Mouse (Mus musculus): ENCODE results near the gene Pcca.

Pcca gene

DNA sequence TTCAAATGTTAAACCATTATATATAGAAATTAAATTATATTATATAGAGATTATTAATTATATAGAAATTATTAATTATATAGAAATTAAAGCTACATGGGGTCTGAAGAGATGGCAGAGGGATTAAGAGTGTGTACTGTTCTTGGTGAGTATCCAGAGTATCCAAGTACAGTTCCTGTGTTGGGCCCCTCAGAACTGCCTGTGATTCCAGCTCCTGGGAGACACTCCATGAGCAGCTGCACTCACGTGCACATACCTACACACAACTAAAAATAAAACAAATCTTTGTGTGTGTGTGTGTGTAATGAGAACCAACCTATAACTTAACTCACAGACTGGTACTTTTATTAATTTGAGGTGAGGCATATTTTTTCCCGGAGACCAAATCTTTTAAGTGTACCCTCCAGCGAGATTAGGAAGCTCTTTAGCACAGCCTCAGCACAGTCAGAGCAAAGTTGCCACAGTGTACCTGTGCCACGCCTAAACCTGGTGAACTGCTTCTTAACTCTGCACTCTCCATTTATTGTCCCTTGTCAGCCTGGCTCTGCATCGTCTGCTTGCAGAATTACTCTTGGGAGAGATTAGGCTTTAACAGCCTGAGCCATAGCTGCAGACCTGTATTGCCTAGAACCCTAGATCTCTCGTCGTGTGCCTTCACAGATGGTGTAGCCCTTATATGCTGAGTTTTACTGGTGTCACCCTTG is 301.5 kb downstream of the Pcca start:
- no peak for DNase-seq (ENCODE audit: low spot score in 2 of 2)

DNA sequence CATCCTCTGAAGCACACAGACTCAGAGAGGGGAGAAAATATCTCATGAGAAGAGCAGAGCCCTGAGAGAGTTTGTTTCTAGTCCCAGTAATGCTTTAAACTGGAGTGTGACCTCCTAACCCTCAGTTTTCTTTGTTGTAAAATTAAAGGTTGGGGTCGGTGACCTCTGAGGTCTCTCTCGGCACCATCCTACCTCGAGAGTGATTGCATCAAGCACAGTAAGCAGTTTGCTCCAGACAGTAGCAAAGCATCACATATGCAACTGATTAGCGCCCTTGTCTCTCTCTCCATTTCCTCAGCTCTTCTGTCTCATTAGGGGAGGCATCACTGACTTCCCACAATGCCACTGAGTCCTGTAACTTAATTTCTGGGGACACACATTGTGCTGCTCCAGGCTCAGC is 302.1 kb downstream of the Pcca start:
- no peak for DNase-seq (ENCODE audit: low spot score in 2 of 2)

DNA sequence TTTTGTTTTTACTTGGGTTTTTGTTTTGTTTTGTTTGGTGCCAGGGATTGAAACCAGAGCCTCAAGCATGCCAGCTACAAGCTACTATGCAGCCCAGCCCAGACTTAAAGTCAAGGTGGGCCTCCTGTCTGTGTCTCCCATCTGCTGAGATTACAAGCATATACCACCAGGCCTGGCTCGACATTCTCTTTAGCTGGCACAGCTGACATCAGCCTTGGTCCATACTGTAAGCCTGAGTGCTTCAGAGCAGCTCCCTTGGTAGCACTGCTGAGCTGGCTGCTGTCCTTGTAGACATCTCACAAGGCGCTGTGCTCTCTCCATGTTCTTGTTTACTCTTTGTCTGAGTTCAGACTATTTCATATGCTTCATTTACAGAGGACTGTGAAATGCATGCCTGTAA is 302.9 kb downstream of the Pcca start:
- DNase-seq (ENCODE audit: low spot score in 2 of 2), result no peak

DNA sequence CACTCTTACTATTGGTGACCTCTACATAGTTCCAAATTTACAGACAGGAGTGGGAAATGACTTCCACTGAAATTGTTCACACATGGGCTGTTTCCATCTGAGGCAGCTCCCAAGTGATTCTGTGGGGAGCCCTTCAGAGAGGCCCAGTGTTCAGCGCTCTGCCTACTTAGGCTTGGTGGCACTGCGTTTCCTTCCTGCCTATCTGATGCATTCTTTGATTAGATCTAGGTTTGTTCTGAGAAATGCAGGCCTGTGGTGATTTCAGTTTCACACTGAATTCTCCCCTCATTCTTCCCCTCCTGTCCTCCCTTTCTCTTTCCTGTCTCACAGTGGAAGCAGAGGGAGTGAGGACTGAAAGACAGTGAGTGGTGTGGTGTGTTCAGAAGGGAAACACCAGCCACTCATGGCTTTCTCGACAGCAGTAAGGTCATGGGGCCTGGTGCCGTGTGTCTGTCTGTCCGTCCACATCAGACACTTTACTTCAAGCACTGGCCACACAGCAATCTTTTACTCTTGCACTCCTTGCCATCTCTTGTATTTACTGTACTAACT is 318.5 kb downstream of the Pcca start:
- no peak for DNase-seq (ENCODE audit: low spot score in 2 of 2)

DNA sequence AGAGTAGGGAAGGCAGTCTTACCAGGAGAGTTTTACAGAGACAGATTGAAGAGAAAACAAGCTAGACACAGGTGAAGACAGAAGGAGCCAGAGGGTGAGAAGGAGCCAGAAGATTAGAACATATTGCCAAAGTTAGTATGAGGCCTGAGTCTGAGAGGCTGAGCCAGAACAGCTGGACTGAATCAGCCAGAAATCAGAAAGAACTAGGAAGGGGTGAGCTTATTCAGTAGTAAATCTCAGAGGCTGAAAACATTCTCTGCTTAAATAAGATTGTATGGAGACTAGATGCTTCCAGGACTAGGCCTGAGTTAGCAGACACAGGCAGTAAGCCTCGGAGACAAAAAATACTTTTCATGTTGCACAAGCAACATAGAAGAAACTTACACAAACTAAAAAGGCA is 325.7 kb downstream of the Pcca start:
- no peak for DNase-seq (ENCODE audit: low spot score in 2 of 2)

DNA sequence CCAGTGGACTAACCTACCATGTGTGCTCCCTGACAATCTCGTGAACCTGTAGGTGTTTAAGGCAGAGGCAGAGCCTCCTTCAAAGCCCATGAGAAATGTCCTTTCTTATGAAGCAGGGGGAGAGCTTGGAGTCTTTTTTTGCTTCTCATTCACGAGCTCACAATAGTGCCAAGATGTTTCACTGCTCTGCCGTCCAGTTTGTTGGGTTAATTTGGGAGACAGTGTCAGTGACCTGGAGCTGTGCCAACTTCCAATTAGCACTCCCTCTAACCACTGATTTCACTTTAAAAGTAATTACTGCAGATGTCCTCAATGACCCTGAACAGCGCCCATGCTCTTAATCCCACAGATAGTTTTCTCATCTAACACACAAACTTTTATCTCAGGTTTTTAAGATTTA is 328.5 kb downstream of the Pcca start:
- DNase-seq (ENCODE audit: low spot score in 2 of 2), result no peak

DNA sequence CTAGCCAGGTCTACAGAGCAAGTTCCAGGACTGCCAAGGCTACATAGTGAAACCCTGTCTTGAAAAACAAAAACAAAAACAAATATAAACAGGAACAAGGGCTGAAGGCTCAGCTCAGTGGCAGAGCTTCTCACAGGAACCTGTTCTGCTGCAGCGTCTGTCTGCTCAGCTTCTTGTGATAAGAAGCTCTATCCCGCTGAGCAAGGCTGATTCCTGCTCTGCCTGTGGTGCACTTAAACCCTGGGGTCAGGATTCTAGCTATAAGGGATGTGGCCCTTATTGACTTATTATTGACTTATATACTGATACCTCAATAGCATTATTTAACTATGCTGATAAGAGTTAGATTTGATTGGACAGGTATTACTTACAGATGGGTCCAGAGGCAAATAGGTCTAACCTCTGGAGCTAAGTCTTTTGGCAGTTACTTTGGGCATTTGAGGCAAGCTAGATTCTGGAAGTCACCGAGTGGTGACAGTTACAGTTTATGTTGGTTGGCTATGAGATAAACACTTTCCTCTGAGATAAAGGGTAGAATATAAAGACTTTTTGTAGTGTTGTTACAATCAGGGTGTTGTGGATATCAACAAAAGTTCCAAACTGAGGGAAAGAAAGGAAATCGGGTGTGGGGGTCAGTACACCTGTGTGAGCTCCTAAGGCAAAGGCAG is 331.5 kb downstream of the Pcca start:
- no peak for DNase-seq (ENCODE audit: low spot score in 2 of 2)

GRCm38 (mm10) chr14:122867531-122868285 is 333.6 kb downstream of the Pcca start:
- DNase-seq (ENCODE audit: low spot score in 2 of 2), result no peak

- no peak for DNase-seq (ENCODE audit: low spot score in 2 of 2)
Measured at GRCm38 (mm10) chr14:122869831-122870230, 335.7 kb downstream of the Pcca start.

GRCm38 (mm10) chr14:122871841-122872580 is 337.9 kb downstream of the Pcca start:
- no peak for DNase-seq (ENCODE audit: low spot score in 2 of 2)

DNA sequence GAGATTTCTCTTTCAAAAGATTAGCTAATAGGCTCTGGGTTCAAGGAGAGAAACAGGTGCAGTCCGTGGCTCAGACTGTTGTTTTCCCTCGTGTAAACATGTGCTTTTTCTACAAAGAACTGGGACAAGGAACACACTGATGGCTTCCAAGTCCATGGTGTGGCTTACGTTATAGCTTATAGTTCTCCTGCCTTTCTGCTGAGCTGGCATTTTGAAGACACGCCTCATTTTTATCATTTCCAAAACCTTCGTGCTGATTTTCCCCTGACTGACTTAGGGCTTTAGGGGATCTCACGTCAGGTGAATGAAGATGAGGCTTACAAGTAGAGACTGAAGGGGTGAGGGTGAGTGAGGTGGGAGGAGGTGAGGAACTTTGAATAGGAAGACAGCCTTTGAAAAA is 338.5 kb downstream of the Pcca start:
- DNase-seq (ENCODE audit: low spot score in 2 of 2), result no peak

DNA sequence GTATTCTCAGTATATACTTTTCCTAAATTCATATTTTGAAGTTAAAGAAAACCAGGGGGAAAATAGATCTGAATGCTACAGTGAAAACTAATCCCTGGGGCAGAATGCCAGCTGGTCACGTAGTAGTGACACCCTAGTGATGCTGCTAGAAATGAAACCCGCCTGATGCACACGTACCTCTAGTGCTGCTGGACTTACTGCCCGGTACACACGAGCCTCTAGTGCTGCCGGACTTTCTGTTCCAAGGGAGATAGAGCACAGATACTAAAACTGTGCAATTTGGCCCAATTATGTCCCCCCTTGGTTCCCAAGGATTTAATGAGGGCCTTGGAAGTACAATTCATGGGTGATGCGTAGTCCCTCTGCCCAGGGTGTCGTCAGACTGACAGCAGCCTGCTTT is 340.9 kb downstream of the Pcca start:
- DNase-seq (ENCODE audit: low spot score in 2 of 2), result no peak

DNA sequence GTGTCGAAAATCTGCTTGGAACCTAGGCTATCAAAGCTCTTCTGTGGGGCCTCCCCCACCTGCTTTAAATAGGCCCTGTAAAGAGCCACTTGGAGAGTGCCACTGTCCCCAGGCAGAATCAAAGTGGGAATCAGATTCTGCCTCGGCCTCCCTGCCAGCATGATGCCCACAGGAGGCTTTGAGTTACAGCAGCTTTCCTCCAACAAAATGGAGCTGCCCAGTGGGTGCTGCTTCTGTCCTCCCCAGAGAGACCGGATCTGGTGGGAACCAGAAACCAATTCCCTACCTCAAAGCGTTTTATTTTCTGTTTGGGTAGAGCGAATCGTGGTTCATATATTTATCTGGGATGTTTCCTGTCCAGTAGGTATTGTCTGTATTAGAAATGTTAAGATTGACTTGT is 341.5 kb downstream of the Pcca start:
- no peak for DNase-seq (ENCODE audit: low spot score in 2 of 2)

DNA sequence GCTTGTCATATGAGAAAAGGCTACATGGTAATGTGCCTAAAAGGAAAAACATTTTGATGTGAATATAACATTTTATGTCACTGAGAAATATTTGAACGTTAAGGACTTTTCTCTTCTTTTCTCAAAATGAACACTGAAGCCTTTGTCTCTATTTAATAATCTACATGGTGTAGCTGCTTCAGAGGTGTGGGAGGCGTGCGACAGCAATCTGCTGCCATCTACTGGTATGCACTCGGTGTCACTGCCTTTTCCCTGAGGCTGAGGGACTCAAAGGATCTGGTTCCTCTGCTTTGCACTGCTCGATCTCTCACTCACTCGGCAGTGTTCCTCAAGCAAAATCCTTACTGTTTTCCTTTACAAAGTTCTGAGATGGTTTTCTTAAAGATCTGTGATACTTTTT is 342.0 kb downstream of the Pcca start:
- DNase-seq (ENCODE audit: low spot score in 2 of 2), result peak; percentile 25 to 70

- DNase-seq (ENCODE audit: low spot score in 2 of 2), result no peak
Measured at GRCm38 (mm10) chr14:122876723-122877122, 342.6 kb downstream of the Pcca start.

DNA sequence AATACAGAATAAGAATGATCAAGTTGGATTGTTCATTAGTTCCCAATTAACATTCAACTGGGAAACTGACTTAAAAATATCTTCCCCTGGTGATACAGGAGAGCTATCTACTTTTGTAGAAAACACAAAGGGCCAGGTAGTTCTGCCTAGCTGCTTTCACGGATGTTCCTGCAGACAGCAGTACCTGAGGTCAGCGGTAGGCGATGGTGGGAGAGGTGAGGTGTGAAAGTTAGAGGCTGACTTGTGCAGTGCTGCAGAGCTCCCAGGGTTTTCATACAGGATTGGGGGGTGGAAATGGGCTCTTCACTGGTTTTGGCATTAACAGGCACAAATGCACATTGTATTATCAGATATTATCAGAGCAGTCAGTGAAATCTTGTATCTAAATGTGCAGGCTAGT is 343.7 kb downstream of the Pcca start:
- DNase-seq (ENCODE audit: low spot score in 2 of 2), result no peak

DNA sequence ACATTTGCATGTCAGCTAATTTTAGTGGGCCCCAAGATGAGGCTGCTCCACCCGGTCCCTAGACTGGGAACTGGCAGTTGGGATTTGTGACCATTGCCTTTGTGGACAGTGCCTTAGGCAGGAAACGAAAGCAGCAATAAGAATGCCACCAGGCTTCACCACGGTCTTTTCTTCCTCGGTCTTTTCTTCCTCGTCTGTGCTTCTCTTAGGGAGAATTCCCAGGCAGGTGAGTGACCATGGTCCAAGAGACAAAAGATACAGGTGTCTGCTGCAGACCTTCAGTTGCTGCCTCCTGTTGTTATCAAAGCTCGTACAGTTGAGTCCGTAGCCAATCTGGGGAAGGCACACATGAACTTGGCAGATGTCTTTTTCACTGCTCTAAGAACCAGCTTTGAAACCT is 346.2 kb downstream of the Pcca start:
- no peak for DNase-seq (ENCODE audit: low spot score in 2 of 2)

GRCm38 (mm10) chr14:122881699-122882098 is 347.6 kb downstream of the Pcca start:
- no peak for DNase-seq (ENCODE audit: low spot score in 2 of 2)

DNA sequence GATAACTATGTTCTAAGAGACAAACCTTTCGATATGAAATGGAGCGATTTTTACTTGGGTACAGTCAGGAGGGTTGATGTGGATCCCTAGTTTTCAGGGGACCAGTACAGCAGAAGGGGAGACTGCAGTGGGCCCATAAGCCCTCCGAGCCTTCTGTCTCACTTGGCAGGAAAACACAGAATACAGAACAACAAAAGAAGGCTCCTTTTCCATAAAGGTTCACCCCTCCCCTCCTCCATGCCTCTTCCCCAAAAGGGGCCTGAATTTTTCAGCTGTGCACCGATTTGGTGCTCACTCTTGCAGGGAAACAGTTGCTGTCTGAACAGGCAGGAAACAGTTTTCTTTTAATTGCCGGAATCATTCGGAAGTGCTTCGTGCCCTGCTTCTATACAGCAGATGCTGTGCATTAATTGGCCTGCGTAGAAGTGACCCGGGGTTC is 348.1 kb downstream of the Pcca start:
- DNase-seq (ENCODE audit: low spot score in 2 of 2), result no peak

DNA sequence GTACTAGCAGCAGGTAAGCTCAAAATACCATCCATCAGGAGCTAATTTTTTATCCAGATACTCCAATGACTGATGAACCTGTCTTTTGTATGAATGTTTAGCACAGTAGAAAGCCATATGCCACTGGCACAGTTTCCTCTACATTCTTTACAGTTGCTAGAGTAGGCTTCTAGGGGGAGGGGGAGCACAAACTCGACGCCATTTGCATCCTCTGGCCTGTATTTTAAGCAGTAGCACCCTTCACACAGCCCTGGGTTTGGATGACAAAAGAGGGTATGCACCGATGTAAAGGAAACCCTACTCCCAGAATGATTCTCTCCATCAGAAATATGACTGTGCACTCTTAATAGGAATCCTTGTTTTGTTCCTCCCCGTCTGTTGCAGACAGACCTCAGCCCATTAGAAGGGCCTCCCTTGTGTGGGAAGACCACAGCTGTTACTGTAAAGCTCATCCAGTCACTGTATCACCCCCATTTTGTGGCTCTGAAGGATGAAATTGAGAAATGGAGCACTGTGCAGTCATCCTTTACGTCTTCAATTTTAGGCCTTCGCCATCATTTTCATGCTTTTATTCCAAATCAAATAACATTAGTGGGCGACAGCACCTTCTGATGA is 348.8 kb downstream of the Pcca start:
- DNase-seq (ENCODE audit: low spot score in 2 of 2), result no peak

DNA sequence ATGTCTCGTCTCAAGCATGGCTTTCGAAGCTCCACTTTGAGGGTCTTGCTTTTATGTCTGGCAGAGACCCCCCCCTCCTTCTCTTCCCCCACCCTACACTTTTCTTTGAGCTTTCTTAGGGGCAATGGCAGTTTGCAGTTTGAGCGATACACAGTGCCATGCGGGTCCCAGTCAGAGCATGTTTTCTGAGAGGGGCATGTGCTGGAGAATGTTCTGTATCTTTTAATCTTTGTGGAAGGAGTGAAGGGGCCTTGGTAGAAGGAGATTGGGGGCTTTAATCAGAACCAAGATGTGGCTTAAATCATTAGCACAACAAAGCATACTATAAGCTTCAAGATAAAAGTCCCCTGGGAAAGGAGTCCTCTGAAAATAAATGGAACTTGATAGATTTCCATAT is 349.3 kb downstream of the Pcca start:
- no peak for DNase-seq (ENCODE audit: low spot score in 2 of 2)
